Mouse (Mus musculus) heart, embryonic 10.5 days (tissue): ENCODE results near the gene Magi2. TPM values are rescaled to one million over a fixed set of nuclear protein-coding genes. Genes with fewer than 3 reads are reported as not detected.

Experiments
- DNase-seq: peaks from one replicate; pipeline ENCODE4 v3.0.0-alpha.2; 2017; ENCODE audit warnings: low spot score
- H3K27ac ChIP-seq: fragments of 300-500 bp; sonication (generic); 2 replicates; pipeline ENCODE4 v1.5.1; 2016; ENCODE audit warnings: mild to moderate bottlenecking
- H3K27me3 ChIP-seq: fragments of 300-500 bp; sonication (generic); 2 replicates; pipeline ENCODE4 v1.6.1; 2016; ENCODE audit warnings: mild to moderate bottlenecking; ENCODE audit not compliant: poor library complexity, insufficient read depth, severe bottlenecking
- H3K36me3 ChIP-seq: fragments of 300-500 bp; sonication (generic); 2 replicates; pipeline ENCODE4 v1.6.1; 2016; ENCODE audit warnings: mild to moderate bottlenecking, moderate library complexity
- H3K4me1 ChIP-seq: fragments of 300-500 bp; sonication (generic); 2 replicates; pipeline ENCODE4 v1.6.1; 2016; ENCODE audit warnings: mild to moderate bottlenecking
- H3K4me3 ChIP-seq: fragments of 300-500 bp; sonication (generic); 2 replicates; pipeline ENCODE4 v1.5.1; 2016; ENCODE audit warnings: mild to moderate bottlenecking, moderate library complexity
- H3K9me3 ChIP-seq: fragments of 300-500 bp; sonication (generic); 2 replicates; pipeline ENCODE4 v1.6.1; 2016; ENCODE audit warnings: mild to moderate bottlenecking, moderate library complexity
- WGBS: fragments of 180-500 bp; shearing (Covaris S2); methylation state at CpG from one replicate; pipeline ENCODE4 v1.1.7; 2016; 5-methylcytosine and 5-hydroxymethylcytosine counted together
- polyA plus RNA-seq: library from polyadenylated mRNA; unstranded; fragments of >200 nt; fragmentation: Nextera tagmentation; extraction: Ambion mirVana; gene quantifications from 2 replicates; pipeline ENCODE4 v1.2.1, GENCODE M21; 2016

Magi2 gene
- polyA plus RNA-seq, 1 experiment from 2014 or later: 1.8 TPM

GRCm38 (mm10) chr5:19909071-19909470 is 682.2 kb downstream of the Magi2 start:
- peak overlapping the region; percentile 57 for H3K4me3 ChIP-seq
- 5% methylated on average over 11 of the region's 11 CpGs for WGBS
- peaks cover 11% of the 10 kb centered on the region for H3K4me1 ChIP-seq
- H3K27me3 ChIP-seq: peaks cover 6% of the 10 kb centered on the region; the same call in 1 of the 2 replicates
- H3K36me3 ChIP-seq: no peaks in the 10 kb centered on the region
- no peak overlapping the region for H3K27ac ChIP-seq
- no peaks in the 10 kb centered on the region for H3K9me3 ChIP-seq
- no peak for DNase-seq

GRCm38 (mm10) chr5:19909664-19910063 is 682.8 kb downstream of the Magi2 start:
- Histone ChIP-seq H3K27me3 (peaks cover 6% of the 10 kb centered on the region; the same call in 1 of the 2 replicates), H3K4me3 (no peak overlapping the region), H3K4me1 (peaks cover 11% of the 10 kb centered on the region), H3K36me3 (no peaks in the 10 kb centered on the region), H3K9me3 (no peaks in the 10 kb centered on the region), H3K27ac (no peak overlapping the region)
- 62% methylated on average over 7 of the region's 7 CpGs for WGBS
- DNase-seq: no peak

- Histone ChIP-seq H3K4me1 (no peaks in the 10 kb centered on the region), H3K4me3 (no peak overlapping the region), H3K27ac (no peak overlapping the region), H3K36me3 (no peaks in the 10 kb centered on the region), H3K9me3 (no peaks in the 10 kb centered on the region), H3K27me3 (no peaks in the 10 kb centered on the region)
- WGBS: 70% methylated on average over 3 of the region's 3 CpGs
- no peak for DNase-seq
These were observed 705.3 kb downstream of the Magi2 start for GRCm38 (mm10) chr5:19932102-19932501.

- Histone ChIP-seq H3K36me3 (no peaks in the 10 kb centered on the region), H3K9me3 (no peaks in the 10 kb centered on the region), H3K4me1 (no peaks in the 10 kb centered on the region), H3K27ac (no peak overlapping the region), H3K27me3 (no peaks in the 10 kb centered on the region), H3K4me3 (no peak overlapping the region)
- 77% methylated on average over 2 of the region's 2 CpGs for WGBS
- DNase-seq: no peak
These were observed 706.4 kb downstream of the Magi2 start for GRCm38 (mm10) chr5:19933190-19933589.

DNA sequence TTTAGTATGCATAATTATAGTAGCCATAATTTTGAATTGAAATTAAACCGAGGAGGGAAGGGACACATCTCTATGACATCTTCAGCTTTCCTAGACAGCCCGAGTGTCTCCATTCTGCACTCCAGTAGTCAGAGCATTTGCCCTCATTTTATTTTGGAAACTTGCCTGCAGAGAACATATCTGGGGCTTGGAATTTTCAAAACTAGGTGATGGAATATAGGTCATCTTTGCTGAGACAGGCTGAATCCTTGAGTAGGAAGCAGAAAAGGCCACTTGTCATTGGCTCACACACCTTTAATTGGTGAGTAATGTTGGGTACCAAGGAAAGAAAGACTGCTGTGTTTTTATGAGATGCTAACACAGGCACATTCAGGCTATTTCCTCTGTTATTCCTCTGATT is 724.3 kb downstream of the Magi2 start:
- DNase-seq: no peak
- WGBS: 73% methylated on average over 2 of the region's 2 CpGs

GRCm38 (mm10) chr5:19964113-19964512 is 737.3 kb downstream of the Magi2 start:
- no peaks in the 10 kb centered on the region for H3K9me3 ChIP-seq
- WGBS: 85% methylated on average over 1 of the region's 1 CpGs
- no peaks in the 10 kb centered on the region for H3K36me3 ChIP-seq
- no peaks in the 10 kb centered on the region for H3K4me1 ChIP-seq
- no peaks in the 10 kb centered on the region for H3K27me3 ChIP-seq
- H3K27ac ChIP-seq: no peak overlapping the region
- DNase-seq: no peak
- H3K4me3 ChIP-seq: no peak overlapping the region

More for the DNA sequence above, 724.3 kb downstream of the Magi2 start:
- Histone ChIP-seq H3K9me3 (no peaks in the 10 kb centered on the region), H3K27ac (no peak overlapping the region), H3K27me3 (no peaks in the 10 kb centered on the region), H3K36me3 (no peaks in the 10 kb centered on the region), H3K4me1 (no peaks in the 10 kb centered on the region), H3K4me3 (no peak overlapping the region)

DNA sequence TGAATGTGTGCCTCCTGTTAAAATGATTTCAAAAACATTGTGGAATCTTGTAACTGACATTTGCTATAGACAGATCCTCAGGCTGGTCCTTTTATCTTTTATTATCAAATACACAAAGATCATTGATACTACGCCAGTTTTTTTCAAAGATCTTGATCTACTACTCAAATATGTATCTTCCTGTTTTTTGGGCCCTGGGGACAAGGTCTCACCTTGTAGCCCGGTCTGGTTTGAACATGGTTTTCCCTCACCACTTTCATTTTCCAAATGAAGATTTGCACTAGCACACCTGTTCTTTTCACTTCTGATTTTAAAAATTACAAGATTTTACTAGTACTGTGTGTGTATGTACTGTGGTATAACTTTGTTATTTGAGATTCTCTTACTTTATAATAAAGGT is 745.9 kb downstream of the Magi2 start:
- Histone ChIP-seq H3K27ac (no peak overlapping the region), H3K9me3 (no peaks in the 10 kb centered on the region), H3K4me3 (no peak overlapping the region), H3K4me1 (no peaks in the 10 kb centered on the region), H3K27me3 (no peaks in the 10 kb centered on the region), H3K36me3 (no peaks in the 10 kb centered on the region)
- 80% methylated on average over 2 of the region's 2 CpGs for WGBS
- no peak for DNase-seq

- Histone ChIP-seq H3K4me1 (no peaks in the 10 kb centered on the region), H3K27me3 (no peaks in the 10 kb centered on the region), H3K27ac (no peak overlapping the region), H3K36me3 (no peaks in the 10 kb centered on the region), H3K4me3 (no peak overlapping the region), H3K9me3 (no peaks in the 10 kb centered on the region)
- WGBS: 76% methylated on average over 3 of the region's 3 CpGs
- DNase-seq: no peak
These were observed 747.0 kb downstream of the Magi2 start for GRCm38 (mm10) chr5:19973852-19974251.

DNA sequence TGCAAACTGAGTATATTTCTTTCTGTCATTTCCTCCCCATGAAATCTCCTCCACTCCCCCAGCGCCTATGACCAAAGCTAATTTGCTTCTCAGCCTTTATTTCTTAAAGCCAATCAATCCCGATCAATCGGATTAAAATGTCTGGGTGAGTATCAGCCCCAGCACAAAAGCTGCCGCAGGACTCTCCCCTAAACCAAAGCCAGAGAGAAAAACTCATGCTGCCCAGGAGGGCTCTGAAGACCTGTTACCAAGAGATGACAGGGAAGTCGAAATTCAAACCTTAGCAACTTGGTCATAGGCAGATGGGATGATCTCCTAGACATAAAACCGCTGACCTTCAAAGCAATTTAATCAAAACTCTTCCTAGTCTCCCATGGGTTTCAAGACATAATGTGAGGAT is 754.7 kb downstream of the Magi2 start:
- WGBS: 82% methylated on average over 6 of the region's 6 CpGs
- Histone ChIP-seq H3K36me3 (no peaks in the 10 kb centered on the region), H3K4me1 (no peaks in the 10 kb centered on the region), H3K27me3 (no peaks in the 10 kb centered on the region), H3K27ac (no peak overlapping the region), H3K9me3 (no peaks in the 10 kb centered on the region; the same call in 1 of the 2 replicates), H3K4me3 (no peak overlapping the region)
- DNase-seq: no peak

- Histone ChIP-seq H3K4me1 (no peaks in the 10 kb centered on the region), H3K4me3 (no peak overlapping the region), H3K27ac (no peak overlapping the region), H3K36me3 (no peaks in the 10 kb centered on the region), H3K9me3 (no peaks in the 10 kb centered on the region; the same call in 1 of the 2 replicates), H3K27me3 (no peaks in the 10 kb centered on the region)
- DNase-seq: no peak
- 76% methylated on average over 3 of the region's 3 CpGs for WGBS
These were observed 755.2 kb downstream of the Magi2 start for GRCm38 (mm10) chr5:19982031-19982430.

DNA sequence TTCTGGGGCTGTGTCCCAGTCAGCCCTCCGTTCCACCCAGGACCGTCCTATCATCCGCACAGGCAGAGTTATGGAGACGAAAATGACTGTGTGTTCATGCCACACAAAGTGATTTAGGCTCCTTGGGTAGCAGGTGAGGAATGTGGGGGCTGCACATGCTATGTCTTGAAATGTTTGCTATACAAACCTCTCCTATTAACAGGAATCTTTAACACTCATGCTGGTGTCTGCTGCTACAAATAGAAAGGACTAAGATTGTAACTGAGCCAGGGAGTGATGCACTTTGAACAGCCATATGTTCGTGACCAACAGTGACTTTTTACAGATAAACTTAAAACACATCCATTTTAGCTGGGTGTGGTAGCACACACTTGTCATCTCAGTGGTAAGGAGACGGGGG is 772.6 kb downstream of the Magi2 start:
- Histone ChIP-seq H3K27ac (no peak overlapping the region), H3K9me3 (no peaks in the 10 kb centered on the region), H3K36me3 (no peaks in the 10 kb centered on the region), H3K4me1 (no peaks in the 10 kb centered on the region), H3K27me3 (no peaks in the 10 kb centered on the region), H3K4me3 (no peak overlapping the region)
- DNase-seq: no peak
- 71% methylated on average over 6 of the region's 6 CpGs for WGBS

GRCm38 (mm10) chr5:19999912-20000311 is 773.1 kb downstream of the Magi2 start:
- H3K27ac ChIP-seq: no peak overlapping the region
- no peaks in the 10 kb centered on the region for H3K27me3 ChIP-seq
- H3K36me3 ChIP-seq: no peaks in the 10 kb centered on the region
- DNase-seq: no peak
- no peaks in the 10 kb centered on the region for H3K4me1 ChIP-seq
- 71% methylated on average over 1 of the region's 1 CpGs for WGBS
- H3K4me3 ChIP-seq: no peak overlapping the region
- H3K9me3 ChIP-seq: no peaks in the 10 kb centered on the region

- no peaks in the 10 kb centered on the region for H3K4me1 ChIP-seq
These were observed 779.8 kb downstream of the Magi2 start for GRCm38 (mm10) chr5:20006616-20007015.

GRCm38 (mm10) chr5:20007246-20007645 is 780.4 kb downstream of the Magi2 start:
- Histone ChIP-seq H3K27ac (no peak overlapping the region), H3K36me3 (no peaks in the 10 kb centered on the region), H3K4me1 (no peaks in the 10 kb centered on the region), H3K27me3 (no peaks in the 10 kb centered on the region), H3K4me3 (no peak overlapping the region), H3K9me3 (no peaks in the 10 kb centered on the region)
- 87% methylated on average over 8 of the region's 8 CpGs for WGBS
- no peak for DNase-seq

More at GRCm38 (mm10) chr5:20006616-20007015, 779.8 kb downstream of the Magi2 start:
- no peak overlapping the region for H3K27ac ChIP-seq
- no peak for DNase-seq
- H3K27me3 ChIP-seq: no peaks in the 10 kb centered on the region
- H3K4me3 ChIP-seq: no peak overlapping the region
- 75% methylated on average over 2 of the region's 2 CpGs for WGBS
- H3K9me3 ChIP-seq: no peaks in the 10 kb centered on the region
- H3K36me3 ChIP-seq: no peaks in the 10 kb centered on the region
